In genomic region chr8:106927247-106927646, GRCm38 (mm10) we compare ENCODE assay signal across 8 mouse cellular contexts. TPM values are rescaled to one million over a fixed set of nuclear protein-coding genes. Genes with fewer than 3 reads are reported as not detected.
DNase-seq lines count a peak whose midpoint lies in the region; ATAC-seq and TF ChIP-seq lines count a peak whose summit lies in the region.

No protein-coding gene starts in this region.

- H3K9me3 ChIP-seq in hindbrain, embryonic 10.5 days = no peaks in the 10 kb centered on the region
- no peaks in the 10 kb centered on the region for H3K9me3 ChIP-seq in hindbrain, embryonic 16.5 days (ENCODE audit: control insufficient read depth, low read length)
- no peaks in the 10 kb centered on the region for H3K9me3 ChIP-seq in ES-Bruce4 (replicated peaks; ENCODE audit: control insufficient read depth, insufficient read depth, low read length, poor library complexity, severe bottlenecking)

- TF ChIP-seq CTCF in ES-Bruce4 (IDR thresholded peaks at IDR 0.05; ENCODE audit: low read depth, low read length) = peak; percentile 66
- peak; percentile 22; the same call in 1 of the 2 replicates for TF ChIP-seq CTCF in embryonic fibroblast, embryonic 13.5 days (IDR thresholded peaks at IDR 0.05; ENCODE audit: borderline replicate concordance, insufficient read depth, low read length)

- no peak for TF ChIP-seq POLR2A in ES-Bruce4 (IDR thresholded peaks at IDR 0.05; ENCODE audit: insufficient read depth, low read length)
- TF ChIP-seq POLR2A in embryonic fibroblast, embryonic 13.5 days (IDR thresholded peaks at IDR 0.05; ENCODE audit: low read depth, low read length) = no peak

- TF ChIP-seq EP300 in ES-Bruce4 (IDR thresholded peaks at IDR 0.05; ENCODE audit: insufficient read depth, low read depth, low read length) = no peak

- ATAC-seq in hindbrain, embryonic 16.5 days = no peak
- peak; percentile 94 for ATAC-seq in megakaryocyte progenitor cell, adult 5-6 weeks (replicated peaks; ENCODE audit: poor library complexity)
- ATAC-seq in frontal cortex, adult (ENCODE audit: low TSS enrichment) = no peak

- H3K4me1 ChIP-seq in hindbrain, embryonic 10.5 days (replicated peaks) = peaks cover 4% of the 10 kb centered on the region
- peaks cover 1% of the 10 kb centered on the region for H3K4me1 ChIP-seq in hindbrain, embryonic 16.5 days (ENCODE audit: control insufficient read depth, insufficient read depth, low read depth, low read length)
- peaks cover 3% of the 10 kb centered on the region for H3K4me1 ChIP-seq in ES-Bruce4 (ENCODE audit: control insufficient read depth, insufficient read depth, low read length)
- peaks cover 7% of the 10 kb centered on the region for H3K4me1 ChIP-seq in embryonic fibroblast, embryonic 13.5 days (ENCODE audit: control insufficient read depth, insufficient read depth, low read length)

- H3K36me3 ChIP-seq in hindbrain, embryonic 10.5 days = peaks cover 21% of the 10 kb centered on the region
- H3K36me3 ChIP-seq in hindbrain, embryonic 16.5 days (ENCODE audit: control insufficient read depth, insufficient read depth, low read length) = peaks cover 7% of the 10 kb centered on the region
- peaks cover 14% of the 10 kb centered on the region for H3K36me3 ChIP-seq in ES-Bruce4 (ENCODE audit: control insufficient read depth, insufficient read depth, low read length, poor library complexity, severe bottlenecking)

- no peak overlapping the region for H3K9ac ChIP-seq in hindbrain, embryonic 16.5 days (ENCODE audit: low read depth, low read length)
- H3K9ac ChIP-seq in ES-Bruce4 (ENCODE audit: low read depth, poor library complexity, severe bottlenecking) = no peak overlapping the region

- H3K4me2 ChIP-seq in hindbrain, embryonic 16.5 days (ENCODE audit: low read length) = no peak overlapping the region

- no peak overlapping the region for H3K4me3 ChIP-seq in hindbrain, embryonic 10.5 days
- H3K4me3 ChIP-seq in hindbrain, embryonic 16.5 days (ENCODE audit: low read length) = no peak overlapping the region
- no peak overlapping the region for H3K4me3 ChIP-seq in ES-Bruce4 (ENCODE audit: low read depth, low read length)
- H3K4me3 ChIP-seq in embryonic fibroblast, embryonic 13.5 days (ENCODE audit: insufficient read depth, low read length) = no peak overlapping the region

- peaks cover 10% of the 10 kb centered on the region for H3K27me3 ChIP-seq in hindbrain, embryonic 10.5 days (ENCODE audit: insufficient read depth, poor library complexity, severe bottlenecking)
- peaks cover 4% of the 10 kb centered on the region; the same call in 1 of the 2 replicates for H3K27me3 ChIP-seq in hindbrain, embryonic 16.5 days (replicated peaks; ENCODE audit: control insufficient read depth, insufficient read depth, low read length)
- no peaks in the 10 kb centered on the region for H3K27me3 ChIP-seq in ES-Bruce4 (ENCODE audit: control insufficient read depth, insufficient read depth, low read length, poor library complexity, severe bottlenecking)

- peak; percentile 18 for DNase-seq in hindbrain, embryonic 10.5 days (ENCODE audit: low spot score)
- no peak for DNase-seq in gastrocnemius, adult 18-20 months (ENCODE audit: low spot score)
- DNase-seq in adipocyte (ENCODE audit: low spot score) = no peak

- 58% methylated on average over 4 of the region's 4 CpGs for WGBS in hindbrain, embryonic 10.5 days
- 48% methylated on average over 4 of the region's 4 CpGs for WGBS in hindbrain, embryonic 16.5 days

- no peak overlapping the region for H3K27ac ChIP-seq in hindbrain, embryonic 10.5 days
- H3K27ac ChIP-seq in hindbrain, embryonic 16.5 days (ENCODE audit: low read depth, low read length) = no peak overlapping the region
- no peak overlapping the region for H3K27ac ChIP-seq in ES-Bruce4 (ENCODE audit: insufficient read depth, low read length)
- no peak overlapping the region for H3K27ac ChIP-seq in embryonic fibroblast, embryonic 13.5 days (ENCODE audit: insufficient read depth, low read length)

RNA-seq across cellular contexts. Expression of gene Sntb2, which starts 8.3 kb away (rescaled TPM):
- 9.2 and 9.7 TPM in 2 replicates for polyA plus RNA-seq in hindbrain, embryonic 10.5 days (2016; fragmentation: Nextera tagmentation; extraction: Ambion mirVana)
- polyA plus RNA-seq in hindbrain, embryonic 16.5 days (2015; fragmentation: Nextera tagmentation; extraction: Ambion mirVana) = 4.7 and 4.9 TPM in 2 replicates
- polyA plus RNA-seq in ES-Bruce4 (2011; ENCODE audit: insufficient read depth, insufficient read length, low read depth, missing spikeins) = 21.9 and 26.5 TPM in 2 replicates
- polyA plus RNA-seq in embryonic fibroblast, embryonic 13.5 days (2011; ENCODE audit: insufficient read length, low read depth, missing spikeins) = 18.9 and 23.3 TPM in 2 replicates
- 4.3 and 5.0 TPM in 2 replicates for total RNA-seq in megakaryocyte progenitor cell, adult 5-6 weeks (2015)
- total RNA-seq in megakaryocyte progenitor cell, adult 5-6 weeks (2017) = 6.9 and 7.9 TPM in 2 replicates
- 1 to 10 TPM; 4.1 to 4.2 TPM for total RNA-seq in gastrocnemius, adult 18-20 months (2021)

RNA-seq across cellular contexts. Expression of gene Utp4, which starts 33.8 kb away (rescaled TPM):
- 58.3 and 85.0 TPM in 2 replicates for polyA plus RNA-seq in hindbrain, embryonic 10.5 days (2016; fragmentation: Nextera tagmentation; extraction: Ambion mirVana)
- polyA plus RNA-seq in hindbrain, embryonic 16.5 days (2015; fragmentation: Nextera tagmentation; extraction: Ambion mirVana) = 42.2 and 44.6 TPM in 2 replicates
- polyA plus RNA-seq in ES-Bruce4 (2011; ENCODE audit: insufficient read depth, insufficient read length, low read depth, missing spikeins) = 109 and 113 TPM in 2 replicates
- 46.9 and 57.5 TPM in 2 replicates for polyA plus RNA-seq in embryonic fibroblast, embryonic 13.5 days (2011; ENCODE audit: insufficient read length, low read depth, missing spikeins)
- 66.8 and 76.6 TPM in 2 replicates for total RNA-seq in megakaryocyte progenitor cell, adult 5-6 weeks (2015)
- total RNA-seq in megakaryocyte progenitor cell, adult 5-6 weeks (2017) = 47.4 and 53.2 TPM in 2 replicates
- 10 to 100 TPM; 20.7 to 21.8 TPM for total RNA-seq in gastrocnemius, adult 18-20 months (2021)

RNA-seq across cellular contexts. Expression of gene Has3, which starts 57.2 kb away (rescaled TPM):
- polyA plus RNA-seq in hindbrain, embryonic 10.5 days (2016; fragmentation: Nextera tagmentation; extraction: Ambion mirVana) = 0.04 and 0.13 TPM in 2 replicates
- polyA plus RNA-seq in hindbrain, embryonic 16.5 days (2015; fragmentation: Nextera tagmentation; extraction: Ambion mirVana) = 1.2 and 1.6 TPM in 2 replicates
- 0.18 and 0.46 TPM in 2 replicates for polyA plus RNA-seq in ES-Bruce4 (2011; ENCODE audit: insufficient read depth, insufficient read length, low read depth, missing spikeins)
- 0.16 and 0.47 TPM in 2 replicates for polyA plus RNA-seq in embryonic fibroblast, embryonic 13.5 days (2011; ENCODE audit: insufficient read length, low read depth, missing spikeins)
- total RNA-seq in megakaryocyte progenitor cell, adult 5-6 weeks (2015) = not detected in 2 replicates
- total RNA-seq in megakaryocyte progenitor cell, adult 5-6 weeks (2017) = 0.37 and 0.54 TPM in 2 replicates
- under 1 TPM; 0.37 to 0.57 TPM for total RNA-seq in gastrocnemius, adult 18-20 months (2021)
